Mouse (Mus musculus): ENCODE measurements around the gene Prkce. TPM values are rescaled to one million over a fixed set of nuclear protein-coding genes. Genes with fewer than 3 reads are reported as not detected.

Gene Prkce
- total and polyA plus RNA-seq, 3 experiments = 6.1 to 27.3 (median 26.0) TPM

GRCm38 (mm10) chr17:86254978-86255377, 87.4 kb downstream of the Prkce start:
- no peaks in the 10 kb centered on the region for H3K36me3 ChIP-seq (ENCODE audit: control insufficient read depth, insufficient read depth, low read length)
- no peak for DNase-seq
- WGBS = over 99% methylated on average over 6 of the region's 6 CpGs
- intact Hi-C loops (cut with DNase I) = no loop called here
- H3K79me2 ChIP-seq (replicated peaks; ENCODE audit: control insufficient read depth, insufficient read depth, low read length) = peaks cover 5% of the 10 kb centered on the region; the same call in 1 of the 2 replicates
- H3K4me3 ChIP-seq = no peak overlapping the region
- H3K9ac ChIP-seq (ENCODE audit: low read depth, low read length) = no peak overlapping the region
- peaks cover 5% of the 10 kb centered on the region for H3K4me1 ChIP-seq (ENCODE audit: control insufficient read depth, insufficient read depth, low read length)
- no peak for TF ChIP-seq EP300 (IDR thresholded peaks at IDR 0.05; ENCODE audit: insufficient read depth, low read depth, low read length)
- no peak for TF ChIP-seq POLR2A (IDR thresholded peaks at IDR 0.05; ENCODE audit: insufficient read depth, low read depth, low read length)
- TF ChIP-seq CTCF (IDR thresholded peaks at IDR 0.05) = peak; percentile 58
- no peak overlapping the region for H3K27ac ChIP-seq
- H3K27me3 ChIP-seq (ENCODE audit: control insufficient read depth, insufficient read depth, low read length) = no peaks in the 10 kb centered on the region

GRCm38 (mm10) chr17:86256730-86257131, 89.1 kb downstream of the Prkce start:
- no peak for TF ChIP-seq POLR2A (IDR thresholded peaks at IDR 0.05; ENCODE audit: insufficient read depth, low read depth, low read length)
- TF ChIP-seq CTCF (IDR thresholded peaks at IDR 0.05) = no peak
- no peak for TF ChIP-seq EP300 (IDR thresholded peaks at IDR 0.05; ENCODE audit: insufficient read depth, low read depth, low read length)
- Histone ChIP-seq H3K79me2 (replicated peaks; ENCODE audit: control insufficient read depth, insufficient read depth, low read length) (no peaks in the 10 kb centered on the region), H3K9ac (ENCODE audit: low read depth, low read length) (no peak overlapping the region), H3K27me3 (ENCODE audit: control insufficient read depth, insufficient read depth, low read length) (no peaks in the 10 kb centered on the region), H3K4me3 (no peak overlapping the region), H3K36me3 (ENCODE audit: control insufficient read depth, insufficient read depth, low read length) (no peaks in the 10 kb centered on the region), H3K4me1 (ENCODE audit: control insufficient read depth, insufficient read depth, low read length) (peaks cover 7% of the 10 kb centered on the region), H3K27ac (peak overlapping the region; percentile 42)
- WGBS = 29% methylated on average over 10 of the region's 10 CpGs
- intact Hi-C loops (cut with DNase I) = no loop called here
- DNase-seq = peak in 1 of 2 experiments; percentile 41

GRCm38 (mm10) chr17:86261067-86261466, 93.5 kb downstream of the Prkce start:
- intact Hi-C loops (cut with DNase I) = no loop called here
- DNase-seq = no peak
- Histone ChIP-seq H3K27me3 (ENCODE audit: control insufficient read depth, insufficient read depth, low read length) (no peaks in the 10 kb centered on the region), H3K36me3 (ENCODE audit: control insufficient read depth, insufficient read depth, low read length) (no peaks in the 10 kb centered on the region), H3K4me3 (no peak overlapping the region), H3K4me1 (ENCODE audit: control insufficient read depth, insufficient read depth, low read length) (peaks cover 9% of the 10 kb centered on the region), H3K79me2 (replicated peaks; ENCODE audit: control insufficient read depth, insufficient read depth, low read length) (peaks cover 2% of the 10 kb centered on the region; the same call in 1 of the 2 replicates), H3K27ac (no peak overlapping the region), H3K9ac (ENCODE audit: low read depth, low read length) (no peak overlapping the region)
- WGBS = 37% methylated on average over 8 of the region's 8 CpGs
- TF ChIP-seq EP300 (IDR thresholded peaks at IDR 0.05; ENCODE audit: insufficient read depth, low read depth, low read length) (no peak), CTCF (IDR thresholded peaks at IDR 0.05) (no peak), POLR2A (IDR thresholded peaks at IDR 0.05; ENCODE audit: insufficient read depth, low read depth, low read length) (no peak)

- TF ChIP-seq POLR2A (IDR thresholded peaks at IDR 0.05; ENCODE audit: insufficient read depth, low read depth, low read length) (no peak), EP300 (IDR thresholded peaks at IDR 0.05; ENCODE audit: insufficient read depth, low read depth, low read length) (no peak), CTCF (IDR thresholded peaks at IDR 0.05) (no peak)
- intact Hi-C loops (cut with DNase I) = no loop called here
- no peak for DNase-seq
- Histone ChIP-seq H3K4me3 (no peak overlapping the region), H3K27ac (no peak overlapping the region), H3K27me3 (ENCODE audit: control insufficient read depth, insufficient read depth, low read length) (no peaks in the 10 kb centered on the region), H3K36me3 (ENCODE audit: control insufficient read depth, insufficient read depth, low read length) (no peaks in the 10 kb centered on the region), H3K79me2 (replicated peaks; ENCODE audit: control insufficient read depth, insufficient read depth, low read length) (peaks cover 2% of the 10 kb centered on the region; the same call in 1 of the 2 replicates), H3K9ac (ENCODE audit: low read depth, low read length) (no peak overlapping the region), H3K4me1 (ENCODE audit: control insufficient read depth, insufficient read depth, low read length) (peaks cover 12% of the 10 kb centered on the region)
- 93% methylated on average over 11 of the region's 11 CpGs for WGBS
These were observed 96.5 kb downstream of the Prkce start for GRCm38 (mm10) chr17:86263985-86264649.

- no peak overlapping the region for H3K9ac ChIP-seq (ENCODE audit: low read depth, low read length)
- H3K27ac ChIP-seq = no peak overlapping the region
- peaks cover 13% of the 10 kb centered on the region for H3K4me1 ChIP-seq (ENCODE audit: control insufficient read depth, insufficient read depth, low read length)
- 80% methylated on average over 6 of the region's 6 CpGs for WGBS
- H3K36me3 ChIP-seq (ENCODE audit: control insufficient read depth, insufficient read depth, low read length) = no peaks in the 10 kb centered on the region
- no peak for TF ChIP-seq EP300 (IDR thresholded peaks at IDR 0.05; ENCODE audit: insufficient read depth, low read depth, low read length)
- TF ChIP-seq CTCF (IDR thresholded peaks at IDR 0.05) = no peak
- TF ChIP-seq POLR2A (IDR thresholded peaks at IDR 0.05; ENCODE audit: insufficient read depth, low read depth, low read length) = no peak
- peaks cover 2% of the 10 kb centered on the region; the same call in 1 of the 2 replicates for H3K79me2 ChIP-seq (replicated peaks; ENCODE audit: control insufficient read depth, insufficient read depth, low read length)
- H3K27me3 ChIP-seq (ENCODE audit: control insufficient read depth, insufficient read depth, low read length) = no peaks in the 10 kb centered on the region
- intact Hi-C loops (cut with DNase I) = no loop called here
- no peak overlapping the region for H3K4me3 ChIP-seq
- DNase-seq = no peak
These were observed 98.5 kb downstream of the Prkce start for GRCm38 (mm10) chr17:86266051-86266450.

- TF ChIP-seq POLR2A (IDR thresholded peaks at IDR 0.05; ENCODE audit: insufficient read depth, low read depth, low read length) (no peak), EP300 (IDR thresholded peaks at IDR 0.05; ENCODE audit: insufficient read depth, low read depth, low read length) (no peak), CTCF (IDR thresholded peaks at IDR 0.05) (peak; percentile 35)
- no peaks in the 10 kb centered on the region for H3K36me3 ChIP-seq (ENCODE audit: control insufficient read depth, insufficient read depth, low read length)
- H3K27ac ChIP-seq = no peak overlapping the region
- no peaks in the 10 kb centered on the region for H3K27me3 ChIP-seq (ENCODE audit: control insufficient read depth, insufficient read depth, low read length)
- no peak for DNase-seq
- intact Hi-C loops (cut with DNase I) = no loop called here
- H3K4me3 ChIP-seq = no peak overlapping the region
- H3K9ac ChIP-seq (ENCODE audit: low read depth, low read length) = no peak overlapping the region
- peaks cover 12% of the 10 kb centered on the region for H3K4me1 ChIP-seq (ENCODE audit: control insufficient read depth, insufficient read depth, low read length)
- H3K79me2 ChIP-seq (replicated peaks; ENCODE audit: control insufficient read depth, insufficient read depth, low read length) = peaks cover 2% of the 10 kb centered on the region; the same call in 1 of the 2 replicates
- WGBS = 34% methylated on average over 6 of the region's 6 CpGs
These were observed 99.7 kb downstream of the Prkce start for GRCm38 (mm10) chr17:86267126-86267760.
